Mouse (Mus musculus) granulocyte monocyte progenitor cell, adult 5-6 weeks (primary cell): ENCODE measurements around the gene Kcnj4. TPM values are rescaled to one million over a fixed set of nuclear protein-coding genes. Genes with fewer than 3 reads are reported as not detected.

ENCODE experiments used
- ATAC-seq: replicated peaks from 2 replicates; pipeline ENCODE4 v1.8.0; 2016; ENCODE audit warnings: mild to moderate bottlenecking, moderate TSS enrichment, inconsistent platforms; ENCODE audit not compliant: poor library complexity, severe bottlenecking
- total RNA-seq, 2 experiments: library from RNA; stranded (forward) in 1 of 2; stranded (reverse) in 1 of 2; fragments of 200-712, 200-1000 nt in 1 of 2; fragments of >200 nt in 1 of 2; fragmentation: Nextera tagmentation in 1 of 2; gene quantifications; 2 replicates each; pipeline ENCODE4 v1.2.3; 2014 to 2017

The Kcnj4 gene
- total RNA-seq, 2 experiments from 2014 or later: not detected

GRCm38 (mm10) chr15:79513940-79514339 is 8.9 kb upstream of the Kcnj4 start:
- 0 out of 2 replicates have a peak, but pooled peaks have one; percentile 20 for ATAC-seq

- peak; percentile 66 for ATAC-seq
These were observed 6.7 kb upstream of the Kcnj4 start for GRCm38 (mm10) chr15:79511553-79512320.

GRCm38 (mm10) chr15:79510425-79510824 is 5.4 kb upstream of the Kcnj4 start:
- ATAC-seq: no peak

GRCm38 (mm10) chr15:79509998-79510397 is 5.0 kb upstream of the Kcnj4 start:
- ATAC-seq: no peak

GRCm38 (mm10) chr15:79507055-79507828 is 2.2 kb upstream of the Kcnj4 start:
- ATAC-seq: no peak

DNA sequence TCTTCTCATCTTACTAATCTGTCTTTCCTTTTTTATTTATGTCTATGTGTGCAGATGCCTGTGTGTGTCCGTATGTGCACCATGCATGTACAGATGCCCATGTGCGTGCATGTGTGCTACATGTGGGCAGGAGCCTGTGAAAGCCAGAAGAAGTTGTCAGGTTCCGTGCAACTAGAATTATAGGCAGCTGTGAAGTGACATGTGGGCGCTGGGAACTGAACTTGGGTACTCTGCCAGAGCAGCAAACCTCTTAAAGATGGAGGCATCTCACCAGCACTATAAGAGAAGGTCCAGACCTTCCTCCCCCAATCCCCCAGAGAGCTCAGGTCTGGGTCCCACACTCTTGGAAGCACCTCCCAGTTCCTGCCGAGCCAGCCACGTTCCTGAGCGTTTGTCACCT is 1.4 kb upstream of the Kcnj4 start:
- ATAC-seq: no peak

- peak; percentile 39; the same call in 1 of the 2 replicates for ATAC-seq
These were observed 709 bp upstream of the Kcnj4 start for GRCm38 (mm10) chr15:79505616-79506283.

DNA sequence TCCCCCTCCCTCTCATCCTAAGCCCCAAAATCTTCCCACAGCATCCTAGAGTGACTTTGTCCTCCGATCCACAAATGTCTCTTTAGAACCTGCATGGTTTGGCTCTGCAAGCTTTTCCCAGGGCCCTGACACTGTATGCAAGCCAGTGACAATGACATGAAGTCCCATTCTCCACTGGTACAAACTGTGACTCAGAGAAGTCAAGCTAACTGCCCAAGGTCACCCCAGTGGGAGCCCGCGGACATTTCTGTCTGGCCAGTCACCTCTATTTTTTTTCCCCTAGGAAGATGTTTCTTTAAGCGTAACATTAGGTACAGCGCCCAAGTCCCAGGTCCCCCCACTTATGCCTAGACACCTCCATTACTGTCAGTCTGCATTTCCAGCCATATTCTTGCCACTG is 1.6 kb downstream of the Kcnj4 start:
- no peak for ATAC-seq

GRCm38 (mm10) chr15:79502891-79503341 is 2.1 kb downstream of the Kcnj4 start:
- no peak for ATAC-seq

GRCm38 (mm10) chr15:79500110-79500509 is 4.9 kb downstream of the Kcnj4 start:
- ATAC-seq: no peak

GRCm38 (mm10) chr15:79493527-79493926 is 11.5 kb downstream of the Kcnj4 start:
- no peak for ATAC-seq

DNA sequence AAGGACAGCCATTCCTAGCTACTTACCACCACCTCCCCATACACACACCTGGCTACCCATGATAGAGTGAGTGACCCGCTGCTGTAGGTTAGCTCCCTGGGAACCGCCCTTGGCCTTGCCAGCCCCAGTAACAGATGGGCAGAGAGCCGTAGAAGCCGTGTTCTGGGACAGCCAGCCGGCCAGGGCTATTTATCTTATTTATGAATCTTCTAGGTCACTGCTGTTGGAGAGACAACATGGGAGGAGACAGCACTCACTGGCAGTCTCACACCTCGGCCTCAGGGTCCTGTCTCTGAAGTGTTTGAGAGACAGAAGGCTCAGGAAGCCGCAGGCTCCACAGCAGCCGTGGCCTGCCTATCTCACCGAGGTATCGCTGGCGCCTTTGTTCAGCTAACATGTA is 15.6 kb downstream of the Kcnj4 start:
- no peak for ATAC-seq

GRCm38 (mm10) chr15:79481181-79481688 is 23.8 kb downstream of the Kcnj4 start:
- no peak for ATAC-seq

DNA sequence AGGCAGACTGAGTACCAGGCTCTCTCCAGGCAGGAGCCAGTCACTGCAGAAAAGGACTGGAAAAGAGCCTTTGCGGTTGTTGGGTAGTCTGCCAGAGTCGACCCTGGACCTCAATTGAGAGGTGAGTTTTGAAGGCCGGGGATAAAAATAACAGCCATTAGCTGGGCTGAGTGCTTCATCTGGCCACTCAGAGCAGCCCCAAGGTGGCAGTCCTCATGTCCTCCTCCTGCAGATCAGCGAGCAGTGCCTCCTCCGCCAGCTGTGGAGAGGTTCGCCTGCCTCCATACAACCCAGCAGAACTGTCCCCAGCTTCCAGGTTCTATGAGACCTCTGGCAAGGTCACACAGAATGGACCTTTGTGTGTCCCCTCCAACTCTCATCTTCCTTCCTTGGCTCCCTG is 27.8 kb downstream of the Kcnj4 start:
- no peak for ATAC-seq

DNA sequence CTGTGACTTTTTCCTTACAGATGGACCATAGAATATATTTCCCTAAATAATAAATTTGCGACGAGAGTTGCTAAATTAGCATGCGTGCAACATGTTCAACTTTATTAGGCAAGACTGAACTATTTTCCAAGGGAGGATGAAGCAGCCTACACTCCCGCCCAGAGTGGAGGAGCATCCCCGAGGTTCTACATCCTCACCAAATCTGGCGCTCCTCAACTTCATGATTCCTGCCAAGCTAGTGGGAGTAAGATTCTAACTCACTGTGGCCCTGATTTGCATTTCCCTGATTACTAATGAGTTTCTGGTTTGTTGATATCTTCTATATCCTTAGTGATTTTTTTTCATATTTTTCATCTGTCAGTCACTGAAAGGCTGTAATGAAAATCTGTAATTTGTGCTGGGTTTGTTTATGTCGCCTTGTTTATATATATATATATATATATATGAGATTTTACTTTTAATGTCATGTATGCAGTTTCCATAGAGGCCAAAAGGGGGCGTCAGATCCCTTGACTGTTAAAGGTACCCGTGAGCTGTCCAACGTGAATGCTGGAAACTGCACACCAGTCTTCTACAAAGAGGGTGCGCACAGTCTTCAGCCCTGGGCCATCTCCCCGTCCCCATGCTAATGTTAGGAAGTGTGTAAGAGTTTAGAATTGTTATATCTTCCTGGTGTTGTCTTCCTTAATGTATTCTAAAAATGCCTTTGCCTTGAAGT is 31.2 kb downstream of the Kcnj4 start:
- no peak for ATAC-seq

DNA sequence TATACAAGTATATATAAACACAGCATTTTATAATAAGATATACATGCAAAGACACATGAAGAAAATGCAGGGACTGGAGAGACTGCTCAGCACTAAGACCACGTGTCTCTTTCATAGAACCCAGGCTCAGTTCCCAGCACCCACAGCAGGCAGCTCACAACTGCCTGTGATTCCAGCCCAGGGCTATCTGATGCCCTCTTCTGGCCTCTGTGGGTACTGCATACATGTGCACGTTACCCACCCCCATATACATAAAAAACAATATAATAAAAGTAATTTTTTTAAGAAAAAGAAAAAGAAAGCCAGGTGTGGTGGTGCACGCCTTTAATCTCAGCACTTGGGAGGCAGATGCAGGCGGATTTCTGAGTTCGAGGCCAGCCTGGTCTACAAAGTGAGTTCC is 32.0 kb downstream of the Kcnj4 start:
- ATAC-seq: no peak

DNA sequence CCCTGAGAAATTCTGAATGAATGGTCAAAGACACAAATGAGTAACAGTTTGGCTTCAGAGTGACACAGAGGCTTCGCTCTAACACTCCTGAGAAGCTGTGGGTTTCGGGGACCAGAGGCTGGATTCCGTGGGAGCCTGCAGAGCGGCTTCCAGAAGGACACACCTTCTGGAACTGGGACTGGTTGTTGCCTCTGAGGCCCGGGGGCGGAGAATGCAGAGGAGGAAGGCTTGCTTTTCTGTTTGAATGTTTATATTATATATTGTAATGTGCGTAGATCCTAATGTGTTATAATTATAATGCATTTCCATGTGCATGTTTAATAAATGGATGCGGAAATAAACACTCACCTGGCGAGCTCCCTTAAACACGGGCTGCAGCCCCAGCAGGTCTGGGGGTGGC is 33.9 kb downstream of the Kcnj4 start:
- ATAC-seq: no peak

DNA sequence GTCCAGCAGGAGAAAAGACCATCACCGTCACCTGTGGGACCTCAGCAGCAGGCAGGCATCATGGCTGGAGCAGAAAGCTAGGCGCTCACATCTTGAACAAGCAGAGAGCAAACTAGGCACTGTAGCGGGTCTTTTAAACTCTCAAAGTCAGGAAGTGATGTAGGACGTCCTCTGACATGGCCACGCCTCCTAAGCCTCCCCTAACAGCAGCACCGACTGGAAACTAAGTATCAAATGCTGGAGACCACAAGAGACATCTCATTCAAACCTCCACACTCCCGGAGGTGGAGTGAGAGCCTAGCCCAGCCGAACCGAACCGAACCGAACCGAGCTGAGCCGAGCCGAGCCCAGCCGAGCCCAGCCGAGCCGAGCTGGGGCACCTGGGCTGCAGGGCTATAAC is 34.5 kb downstream of the Kcnj4 start:
- ATAC-seq: no peak

DNA sequence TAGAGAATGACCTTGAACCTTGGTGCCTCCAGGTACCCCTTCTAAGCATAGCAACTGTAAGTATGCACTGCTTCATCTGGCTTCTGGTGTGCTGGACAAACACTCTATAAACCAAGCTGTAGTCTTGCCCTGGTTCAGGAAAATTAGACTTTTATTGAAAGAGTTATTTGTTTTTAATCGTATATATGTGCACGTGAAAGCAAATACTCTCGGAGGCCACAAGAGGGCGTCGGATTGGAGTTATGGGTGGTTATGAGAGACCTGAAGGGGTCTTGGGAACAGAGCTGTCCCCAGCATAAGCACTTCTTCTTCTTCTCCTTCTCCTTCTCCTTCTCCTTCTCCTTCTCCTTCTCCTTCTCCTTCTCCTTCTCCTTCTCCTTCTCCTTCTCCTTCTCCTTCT is 35.5 kb downstream of the Kcnj4 start:
- ATAC-seq: no peak

DNA sequence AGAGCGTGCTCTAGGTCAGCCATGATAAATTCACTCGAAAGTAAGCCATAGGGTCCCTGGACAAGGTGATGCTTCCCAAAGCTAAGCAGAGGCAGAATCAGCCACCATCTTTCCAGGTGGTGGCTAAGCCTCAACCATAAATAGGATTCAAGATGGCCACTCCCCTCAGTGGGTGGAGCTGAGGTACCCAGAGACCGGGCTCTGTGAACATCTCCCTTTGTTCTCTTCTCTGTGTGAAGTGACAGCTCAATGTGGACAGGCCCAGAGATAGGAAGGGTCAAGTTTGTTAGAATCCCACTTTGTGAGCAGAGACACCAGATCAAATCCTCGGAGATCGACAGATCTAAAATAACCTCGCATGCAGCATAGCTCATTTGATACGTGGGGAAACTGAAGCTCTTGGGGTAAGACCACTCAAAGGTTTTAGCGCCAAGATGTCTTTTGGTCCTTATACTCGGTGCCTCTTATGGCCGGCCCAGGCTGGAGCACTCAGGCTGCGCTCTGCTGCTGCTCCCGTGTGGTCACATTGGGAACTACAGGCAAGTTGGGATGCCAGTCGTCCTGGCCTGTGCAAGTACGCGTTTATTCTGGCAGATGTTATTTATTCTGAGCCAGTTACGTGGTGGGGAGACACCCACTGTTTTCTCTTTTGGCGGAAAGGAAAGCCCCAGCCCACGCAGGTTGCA is 38.3 kb downstream of the Kcnj4 start:
- peak; percentile 89 for ATAC-seq
